Mouse (Mus musculus) E14TG2a.4 (cell line): ENCODE results near the gene Pcgf6.
"Not testable (repeated sequence)": the region's sequence is repeated elsewhere in the genome, so short reads cannot be mapped to it uniquely, and the experiment has no call there.

Experiments used
- H3K27me3 ChIP-seq: 2 replicates; pipeline ENCODE4 v1.6.1; 2014; ENCODE audit warnings: low read length, control low read depth; ENCODE audit not compliant: insufficient read depth
- H3K36me3 ChIP-seq: 2 replicates; pipeline ENCODE4 v1.6.1; 2014; ENCODE audit warnings: low read length, control low read depth; ENCODE audit not compliant: insufficient read depth
- H3K4me1 ChIP-seq: replicated peaks from 2 replicates; pipeline ENCODE4 v1.6.1; 2014; ENCODE audit warnings: low read depth, low read length, control low read depth
- H3K4me3 ChIP-seq: replicated peaks from 2 replicates; pipeline ENCODE4 v1.5.1; 2014; ENCODE audit warnings: mild to moderate bottlenecking, low read length
- H3K9me3 ChIP-seq: 2 replicates; pipeline ENCODE4 v1.6.1; 2014; ENCODE audit warnings: low read length, control low read depth
- CTCF ChIP-seq: conservative IDR thresholded peaks from 2 replicates; pipeline ENCODE4 v1.5.1; 2014; ENCODE audit warnings: low read length
- NANOG ChIP-seq: IDR thresholded peaks from 2 replicates; pipeline ENCODE4 v1.6.1; 2014; ENCODE audit warnings: borderline replicate concordance, low read length, mixed read lengths
- POU5F1 ChIP-seq: IDR thresholded peaks from 2 replicates; pipeline ENCODE4 v1.6.1; 2014; ENCODE audit warnings: low read length, borderline replicate concordance

Pcgf6 gene

DNA sequence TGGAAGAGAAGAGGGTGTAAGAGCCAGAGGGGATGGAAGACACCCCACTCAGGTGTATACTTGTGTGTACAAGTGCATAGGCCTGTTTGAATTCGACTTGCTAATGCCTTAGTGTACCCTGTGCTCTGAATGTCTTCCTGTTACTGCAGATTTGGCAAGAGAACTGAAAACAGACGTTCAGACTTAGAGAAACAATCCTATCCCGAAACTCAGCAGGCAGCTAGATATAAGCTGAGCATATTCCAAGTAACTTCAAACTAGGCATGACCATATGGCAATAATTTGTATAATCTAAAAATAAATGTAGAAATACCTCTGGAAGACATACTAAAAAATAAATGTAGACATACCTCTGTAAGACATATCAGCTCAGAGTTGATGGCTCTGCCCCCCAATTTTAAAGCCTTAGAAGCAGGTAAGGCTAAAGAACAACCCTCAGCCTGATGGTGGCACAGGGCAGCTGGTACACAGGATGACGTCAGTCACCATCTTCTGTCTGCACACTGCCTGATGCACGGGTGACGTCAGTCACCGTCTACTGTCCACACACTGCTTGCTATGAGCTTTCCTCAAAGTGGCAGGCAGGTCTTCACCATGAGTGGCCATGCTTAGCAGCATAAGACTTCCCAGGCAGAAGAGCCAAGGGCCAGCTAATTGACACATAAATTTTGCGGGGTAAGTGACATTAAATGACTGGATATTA lies 52.4 kb downstream of the Pcgf6 start:
- Histone ChIP-seq H3K4me3 (no peak overlapping the region), H3K27me3 (no peaks in the 10 kb centered on the region), H3K36me3 (peaks cover 12% of the 10 kb centered on the region), H3K9me3 (no peaks in the 10 kb centered on the region), H3K4me1 (peaks cover 27% of the 10 kb centered on the region)
- TF ChIP-seq CTCF (no peak), POU5F1 (no peak), NANOG (no peak)

DNA sequence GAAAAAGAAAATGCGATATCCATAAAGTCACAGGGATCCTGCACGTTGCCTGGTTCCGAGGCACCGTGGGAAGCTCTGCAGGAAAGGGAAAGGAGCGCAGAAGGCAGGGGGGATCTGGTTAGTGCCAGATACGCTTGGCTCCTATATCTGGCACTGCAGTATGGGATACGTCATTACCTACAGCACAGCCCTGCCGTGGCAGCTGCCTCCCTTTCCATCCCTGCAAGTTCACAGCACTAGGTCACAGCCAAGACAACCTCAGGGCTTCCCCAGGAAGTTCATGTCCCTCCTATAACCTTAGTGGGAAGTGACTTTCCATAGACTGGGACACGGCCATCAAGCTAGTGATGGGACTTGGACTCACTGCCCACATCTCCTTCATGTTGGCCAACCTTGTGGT lies 54.6 kb downstream of the Pcgf6 start:
- TF ChIP-seq CTCF (no peak), POU5F1 (no peak), NANOG (no peak)
- H3K36me3 ChIP-seq, result peaks cover 12% of the 10 kb centered on the region
- H3K4me3 ChIP-seq, result no peak overlapping the region
- H3K9me3 ChIP-seq, result no peaks in the 10 kb centered on the region
- peaks cover 44% of the 10 kb centered on the region for H3K4me1 ChIP-seq
- H3K27me3 ChIP-seq, result no peaks in the 10 kb centered on the region

GRCm38 (mm10) chr19:46992329-46992728 lies 58.4 kb downstream of the Pcgf6 start:
- peaks cover 78% of the 10 kb centered on the region for H3K4me1 ChIP-seq
- not testable (repeated sequence) for H3K9me3 ChIP-seq, H3K27me3 ChIP-seq, H3K4me3 ChIP-seq, H3K36me3 ChIP-seq
- TF ChIP-seq CTCF, result peak; percentile 19; the same call in 1 of the 2 replicates

DNA sequence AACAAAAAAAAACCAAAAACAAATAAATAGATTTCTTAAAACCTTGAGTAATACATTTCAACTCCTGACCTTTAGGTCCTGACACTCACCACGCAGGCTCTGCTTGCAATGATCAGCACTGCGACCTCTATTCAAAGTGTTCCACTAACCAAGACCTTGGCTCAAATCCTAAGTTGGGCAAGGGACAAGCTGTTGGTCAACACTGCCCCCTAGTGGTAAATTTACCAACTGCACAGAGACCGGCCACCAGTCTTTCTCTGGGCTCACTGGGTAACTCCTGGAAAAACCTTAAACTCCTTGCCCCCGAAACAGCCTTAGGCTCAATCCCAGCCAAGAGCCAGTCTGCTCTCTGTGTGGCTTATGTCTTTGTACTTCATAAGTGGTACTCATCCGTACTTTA lies 59.6 kb downstream of the Pcgf6 start:
- Histone ChIP-seq H3K9me3 (no peaks in the 10 kb centered on the region), H3K36me3 (no peaks in the 10 kb centered on the region), H3K4me3 (no peak overlapping the region), H3K27me3 (peaks cover 7% of the 10 kb centered on the region; the same call in 1 of the 2 replicates), H3K4me1 (peaks cover 84% of the 10 kb centered on the region)
- no peak for TF ChIP-seq POU5F1
- peak; percentile 95 for TF ChIP-seq CTCF

DNA sequence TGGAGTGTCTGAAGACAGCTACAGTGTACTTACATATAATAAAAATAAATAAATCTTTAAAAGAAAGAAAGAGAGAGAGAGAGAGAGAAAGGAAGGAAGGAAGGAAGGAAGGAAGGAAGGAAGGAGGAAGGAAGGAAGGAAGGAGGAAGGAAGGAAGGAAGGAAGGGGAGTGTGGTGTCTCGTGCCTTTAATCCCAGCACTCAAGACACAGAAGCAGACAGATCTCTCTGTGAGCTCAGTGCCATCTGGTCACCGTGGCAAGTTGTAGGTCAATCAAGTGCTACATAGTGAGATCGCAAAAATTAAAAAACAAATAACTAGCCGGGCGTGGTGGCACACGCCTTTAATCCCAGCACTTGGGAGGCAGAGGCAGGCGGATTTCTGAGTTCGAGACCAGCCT lies 60.1 kb downstream of the Pcgf6 start:
- not testable (repeated sequence) for H3K4me3 ChIP-seq, H3K9me3 ChIP-seq, H3K36me3 ChIP-seq, H3K27me3 ChIP-seq
- H3K4me1 ChIP-seq, result peaks cover 84% of the 10 kb centered on the region

- peaks cover 13% of the 10 kb centered on the region for H3K27me3 ChIP-seq
- peaks cover 87% of the 10 kb centered on the region for H3K4me1 ChIP-seq
- no peaks in the 10 kb centered on the region for H3K9me3 ChIP-seq
- TF ChIP-seq CTCF, result no peak
- no peak for TF ChIP-seq POU5F1
- no peak for TF ChIP-seq NANOG
- H3K36me3 ChIP-seq, result no peaks in the 10 kb centered on the region
- peak overlapping the region; percentile 50 for H3K4me3 ChIP-seq
These were observed 60.6 kb downstream of the Pcgf6 start for GRCm38 (mm10) chr19:46990153-46990518.

GRCm38 (mm10) chr19:46989479-46990152 lies 61.1 kb downstream of the Pcgf6 start:
- no peaks in the 10 kb centered on the region for H3K9me3 ChIP-seq
- peak overlapping the region; percentile 50 for H3K4me3 ChIP-seq
- H3K36me3 ChIP-seq, result no peaks in the 10 kb centered on the region
- TF ChIP-seq CTCF (no peak), NANOG (no peak), POU5F1 (no peak)
- H3K27me3 ChIP-seq, result peaks cover 17% of the 10 kb centered on the region
- H3K4me1 ChIP-seq, result peaks cover 87% of the 10 kb centered on the region

DNA sequence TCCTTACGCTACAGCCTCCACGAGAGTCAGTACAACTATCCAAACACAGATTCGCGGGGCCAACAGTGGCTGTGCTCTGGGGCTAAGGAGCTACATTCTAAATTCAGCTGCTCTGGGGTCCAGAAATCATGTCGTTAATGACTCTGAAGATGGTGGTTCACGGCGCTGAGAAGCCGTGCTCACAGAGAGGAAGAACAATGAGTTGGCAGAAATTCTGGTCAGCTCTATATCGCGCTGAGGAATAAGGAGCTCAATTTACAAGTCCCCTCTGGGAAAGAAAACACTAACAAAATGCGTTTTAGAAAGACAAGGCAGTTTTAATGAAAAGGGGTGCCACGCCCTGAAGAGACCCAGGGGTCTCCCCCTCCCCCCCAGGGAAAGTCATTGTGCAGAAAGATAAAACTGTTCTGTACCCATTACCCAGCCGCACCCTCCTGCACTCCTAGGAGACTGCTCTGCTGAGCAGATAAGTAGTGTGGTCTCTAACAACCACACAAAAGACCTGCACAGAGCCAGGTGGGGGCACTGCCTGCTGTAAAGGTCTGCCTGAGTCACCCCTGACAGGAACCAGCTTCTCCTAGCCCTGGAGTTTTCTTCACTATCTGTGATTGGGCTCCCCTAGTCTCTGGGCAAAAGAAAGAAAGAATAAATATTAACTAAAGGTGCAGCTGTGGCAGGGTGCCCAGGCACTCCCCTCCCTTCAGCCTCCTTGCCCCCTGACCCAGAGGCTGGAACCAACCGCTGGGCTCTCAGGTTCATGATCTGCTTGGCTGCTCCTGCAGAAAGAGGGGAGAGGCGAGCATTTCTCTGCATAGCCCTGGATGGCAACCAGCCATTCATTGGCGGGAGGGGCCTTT lies 62.2 kb downstream of the Pcgf6 start:
- H3K9me3 ChIP-seq, result no peaks in the 10 kb centered on the region
- peaks cover 17% of the 10 kb centered on the region for H3K27me3 ChIP-seq
- TF ChIP-seq NANOG, result peak; percentile 30; the same call in 1 of the 2 replicates
- no peak for TF ChIP-seq CTCF
- TF ChIP-seq POU5F1, result no peak
- peaks cover 85% of the 10 kb centered on the region for H3K4me1 ChIP-seq
- H3K36me3 ChIP-seq, result no peaks in the 10 kb centered on the region
- H3K4me3 ChIP-seq, result peak overlapping the region; percentile 53
